Mouse (Mus musculus): ENCODE data around the gene Lrit3.

- TF ChIP-seq POLR2A (IDR thresholded peaks at IDR 0.05; ENCODE audit: low read depth, low read length) (no peak; the same call in 1 of the 2 replicates), CTCF (IDR thresholded peaks at IDR 0.05; ENCODE audit: extremely low read depth, insufficient read length, insufficient replicate concordance, low read depth, low read length) (no peak)
Measured at GRCm38 (mm10) chr3:129831035-129831568, 27.3 kb upstream of the Lrit3 start, which contains the start of gene Gar1.

Data from small intestine, adult 2 months (tissue).